Mouse (Mus musculus) ES-Bruce4 (cell line): ENCODE measurements around the gene Tnfsf9.

ENCODE experiments used
- CTCF ChIP-seq: IDR thresholded peaks from one replicate; pipeline ENCODE4 v1.8.1; 2011; ENCODE audit warnings: low read depth, low read length
- EP300 ChIP-seq: IDR thresholded peaks from 2 replicates; pipeline ENCODE4 v1.6.1; 2011; ENCODE audit warnings: low read depth, low read length; ENCODE audit not compliant: insufficient read depth
- POLR2A ChIP-seq: IDR thresholded peaks from one replicate; pipeline ENCODE4 v1.8.1; 2011; ENCODE audit warnings: low read length; ENCODE audit not compliant: insufficient read depth

- TF ChIP-seq CTCF (no peak), EP300 (0 out of 2 replicates have a peak, but pooled peaks have one; percentile 62), POLR2A (no peak)
Observed at GRCm38 (mm10) chr17:57062011-57062521, 43.1 kb upstream of the Tnfsf9 start.
